13 mouse cellular contexts compared by ENCODE assay signal in genomic region chr9:71241515-71242411, GRCm38 (mm10). TPM values are rescaled to one million over a fixed set of nuclear protein-coding genes. Genes with fewer than 3 reads are reported as not detected.
DNase-seq lines count a peak whose midpoint lies in the region; ATAC-seq and TF ChIP-seq lines count a peak whose summit lies in the region.
"Had no signal": no experiment of that assay in that cellular context is flagged by ENCODE, and none has a peak within 500 bp of the region (broad histone marks: within the 10 kb centered on the region; RNA-seq: fewer than 3 reads in every experiment).

No protein-coding gene starts in this region.

- peak overlapping the region; percentile 63; the same call in 1 of the 2 replicates for H3K27ac ChIP-seq in kidney, embryonic 15.5 days
- no peak overlapping the region for H3K27ac ChIP-seq in limb, embryonic 14.5 days (replicated peaks; ENCODE audit: low read depth, low read length)
- H3K27ac ChIP-seq: hindbrain, embryonic 15.5 days; liver, embryonic 14.5 days had no signal

- no peak overlapping the region for H3K9ac ChIP-seq in kidney, embryonic 15.5 days
- H3K9ac ChIP-seq in limb, embryonic 14.5 days (ENCODE audit: low read depth, low read length, severe bottlenecking): no peak overlapping the region
- H3K9ac ChIP-seq: hindbrain, embryonic 15.5 days; liver, embryonic 14.5 days had no signal

- ATAC-seq in kidney, embryonic 15.5 days (replicated peaks; ENCODE audit: low FRiP score): peak; percentile 90
- ATAC-seq in limb, embryonic 14.5 days (ENCODE audit: low FRiP score, low read depth): peak; percentile 71; the same call in 1 of the 2 replicates
- ATAC-seq: Patski had no signal

- 30% methylated on average over 10 of the region's 10 CpGs for WGBS in kidney, embryonic 15.5 days
- WGBS in limb, embryonic 14.5 days: 18% methylated on average over 10 of the region's 10 CpGs

- no peaks in the 10 kb centered on the region for H3K27me3 ChIP-seq in kidney, embryonic 15.5 days
- H3K27me3 ChIP-seq in limb, embryonic 14.5 days (ENCODE audit: control insufficient read depth, insufficient read depth, low read length): peaks cover 20% of the 10 kb centered on the region; the same call in 1 of the 2 replicates
- H3K27me3 ChIP-seq: hindbrain, embryonic 15.5 days; Patski had no signal

- no peak for TF ChIP-seq POLR2A in limb, embryonic 14.5 days (IDR thresholded peaks at IDR 0.05; ENCODE audit: borderline replicate concordance, extremely low read depth, insufficient read depth, insufficient read length)

- H3K9me3 ChIP-seq in kidney, embryonic 15.5 days (replicated peaks): no peaks in the 10 kb centered on the region
- H3K9me3 ChIP-seq in limb, embryonic 14.5 days (ENCODE audit: control insufficient read depth, low read length): no peaks in the 10 kb centered on the region
- H3K9me3 ChIP-seq: hindbrain, embryonic 15.5 days; megakaryocyte, embryonic 14.5 days had no signal

- H3K4me1 ChIP-seq in kidney, embryonic 15.5 days: peaks cover 40% of the 10 kb centered on the region
- peaks cover 5% of the 10 kb centered on the region for H3K4me1 ChIP-seq in limb, embryonic 14.5 days (ENCODE audit: control insufficient read depth, insufficient read depth, low read length)
- H3K4me1 ChIP-seq: hindbrain, embryonic 15.5 days had no signal

- H3K4me2 ChIP-seq in kidney, embryonic 15.5 days: peak overlapping the region; percentile 3; the same call in 1 of the 2 replicates
- H3K4me2 ChIP-seq in limb, embryonic 14.5 days (replicated peaks; ENCODE audit: low read depth, low read length, severe bottlenecking): no peak overlapping the region
- H3K4me2 ChIP-seq: hindbrain, embryonic 15.5 days had no signal

- DNase-seq in kidney, adult 8-10 months: no peak
- peak; percentile 3 for DNase-seq in NIH3T3 (ENCODE audit: low read depth)
- DNase-seq in embryo, embryonic 10.5 days (ENCODE audit: low spot score): peak; percentile 52
- peak; percentile 76 for DNase-seq in limb, embryonic 14.5 days (ENCODE audit: low spot score)
- DNase-seq in frontal cortex, postnatal 14 days (ENCODE audit: low spot score in 2 of 2): no peak
- DNase-seq in cerebellum, adult 8-10 months: no peak
- DNase-seq: cerebellum, adult 11 months; right cerebral cortex, postnatal 25 days had no signal

- H3K4me3 ChIP-seq in kidney, embryonic 15.5 days (replicated peaks): no peak overlapping the region
- H3K4me3 ChIP-seq in limb, embryonic 14.5 days (replicated peaks; ENCODE audit: low read length): no peak overlapping the region
- H3K4me3 ChIP-seq: hindbrain, embryonic 15.5 days; megakaryocyte, embryonic 14.5 days had no signal

- H3K36me3 ChIP-seq in kidney, embryonic 15.5 days: no peaks in the 10 kb centered on the region
- no peaks in the 10 kb centered on the region for H3K36me3 ChIP-seq in limb, embryonic 14.5 days (ENCODE audit: control insufficient read depth, insufficient read depth, low read length)
- H3K36me3 ChIP-seq: hindbrain, embryonic 15.5 days had no signal

RNA-seq across cellular contexts. Expression of gene Aldh1a2, which starts 26.2 kb away (rescaled TPM):
- polyA plus RNA-seq in kidney, embryonic 15.5 days (2015; fragmentation: Nextera tagmentation; extraction: Ambion mirVana): 323 and 326 TPM in 2 replicates
- 16.3 and 20.1 TPM in 2 replicates for polyA plus RNA-seq in limb, embryonic 14.5 days (2012; rRNA removed)
- 14.2 and 14.8 TPM in 2 replicates for polyA plus RNA-seq in limb, embryonic 14.5 days (2014; fragmentation: Nextera tagmentation; extraction: Ambion mirVana)

Comparison
In these comparisons a context has a peak if more than half of its experiments do, and no peak if none do; other contexts are left out.
1. DNase-seq: peak in NIH3T3 (single experiment), embryo, embryonic 10.5 days (single experiment) and limb, embryonic 14.5 days (single experiment); none in kidney, adult 8-10 months (0 of 2), frontal cortex, postnatal 14 days (0 of 2) and cerebellum, adult 8-10 months (single experiment).
2. RNA of gene Aldh1a2, which starts 26.2 kb away (polyA plus RNA-seq): 323 to 326 TPM in kidney, embryonic 15.5 days; 14.2 to 20.1 TPM in limb, embryonic 14.5 days; every median in the first group is over 10 times any median in the second.